Mouse (Mus musculus): Measurements from ENCODE around the gene Hspa8.

- TF ChIP-seq CTCF (IDR thresholded peaks at IDR 0.05; ENCODE audit: low read depth) (peak; percentile 57), EP300 (IDR thresholded peaks at IDR 0.05; ENCODE audit: low read depth) (peak; percentile 63; the same call in 1 of the 2 replicates)
These were observed at the start of gene Hspa8 for GRCm38 (mm10) chr9:40800675-40801612.
